Comparison of ENCODE assay signal across 14 mouse cellular contexts in the genomic region with DNA sequence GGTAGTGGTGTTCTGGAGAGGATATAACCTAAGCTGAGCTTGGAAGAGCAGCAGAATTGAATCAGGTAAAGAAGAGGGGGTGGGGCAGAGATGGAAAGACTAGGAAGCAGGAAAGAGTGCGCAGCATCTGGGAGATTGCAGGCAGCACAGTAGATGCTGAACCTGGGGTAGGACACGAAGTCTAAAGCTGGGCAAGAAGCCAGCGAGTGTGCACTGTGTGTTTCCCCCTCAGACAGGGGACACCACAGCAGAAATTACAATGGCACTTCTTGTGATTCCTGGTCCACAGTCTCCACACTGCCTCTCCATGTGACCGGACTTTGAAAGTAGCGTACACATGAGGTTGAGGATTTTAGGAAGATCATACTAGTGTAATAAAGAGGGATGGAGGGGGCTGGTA.
DNase-seq lines count a peak whose midpoint lies in the region; ATAC-seq and TF ChIP-seq lines count a peak whose summit lies in the region.
"Had no signal": no experiment of that assay in that cellular context is flagged by ENCODE, and none has a peak within 500 bp of the region (broad histone marks: within the 10 kb centered on the region; RNA-seq: fewer than 3 reads in every experiment).

No protein-coding gene starts in this region.

- no peak overlapping the region for H3K9ac ChIP-seq in midbrain, embryonic 14.5 days (replicated peaks; ENCODE audit: low read length)
- H3K9ac ChIP-seq: liver, embryonic 15.5 days; stomach, embryonic 15.5 days had no signal

- H3K4me2 ChIP-seq in midbrain, embryonic 14.5 days (ENCODE audit: low read length): no peak overlapping the region
- H3K4me2 ChIP-seq: liver, embryonic 15.5 days; stomach, embryonic 15.5 days had no signal

- TF ChIP-seq CTCF in kidney, adult 2 months (conservative IDR thresholded peaks at IDR 0.05; ENCODE audit: insufficient read depth, insufficient read length, low read depth, low read length): no peak
- TF ChIP-seq CTCF in brain, embryonic 14.5 days (IDR thresholded peaks at IDR 0.05; ENCODE audit: borderline replicate concordance, extremely low read depth, insufficient read depth, insufficient read length): no peak

- H3K4me3 ChIP-seq in kidney, adult 2 months (ENCODE audit: insufficient read depth, low read depth, low read length): no peak overlapping the region
- H3K4me3 ChIP-seq in midbrain, embryonic 14.5 days (replicated peaks; ENCODE audit: low read depth, low read length): no peak overlapping the region
- H3K4me3 ChIP-seq: liver, embryonic 15.5 days; megakaryocyte, embryonic 14.5 days; stomach, embryonic 15.5 days had no signal

- no peak for TF ChIP-seq POLR2A in kidney, adult 2 months (IDR thresholded peaks at IDR 0.05; ENCODE audit: low read depth, low read length)
- no peak for TF ChIP-seq POLR2A in brain, embryonic 14.5 days (IDR thresholded peaks at IDR 0.05; ENCODE audit: borderline replicate concordance, extremely low read depth, insufficient read depth, insufficient read length, poor library complexity, severe bottlenecking)

- DNase-seq in adrenal gland, postnatal 14 days: peak; percentile 27
- DNase-seq in adrenal gland, postnatal 36 days: no peak
- DNase-seq in kidney, adult 2 months: no peak
- no peak for DNase-seq in kidney, postnatal 4 days
- DNase-seq in brain, embryonic 14.5 days (ENCODE audit: low read depth): peak; percentile 47
- peak; percentile 62 for DNase-seq in midbrain, embryonic 14.5 days
- DNase-seq in thymus, postnatal 10 days (ENCODE audit: low spot score in 2 of 2): no peak
- DNase-seq: cerebellum, adult 9-10 months; gastrocnemius, postnatal 25 days; thymus, postnatal 4 days had no signal

- H3K27me3 ChIP-seq in kidney, adult 2 months (replicated peaks; ENCODE audit: control insufficient read depth, insufficient read depth, low read length): no peaks in the 10 kb centered on the region
- H3K27me3 ChIP-seq in midbrain, embryonic 14.5 days (ENCODE audit: control insufficient read depth, insufficient read depth, low read length): no peaks in the 10 kb centered on the region
- H3K27me3 ChIP-seq: liver, embryonic 15.5 days; stomach, embryonic 15.5 days had no signal

- H3K4me1 ChIP-seq in kidney, adult 2 months (ENCODE audit: control insufficient read depth, insufficient read depth, low read length): no peaks in the 10 kb centered on the region; the same call in 1 of the 2 replicates
- H3K4me1 ChIP-seq in midbrain, embryonic 14.5 days (ENCODE audit: control insufficient read depth, insufficient read depth, low read length): peaks cover 14% of the 10 kb centered on the region; the same call in 1 of the 2 replicates
- H3K4me1 ChIP-seq: liver, embryonic 15.5 days had no signal

- H3K36me3 ChIP-seq in kidney, adult 2 months (ENCODE audit: control insufficient read depth, insufficient read depth, low read length): no peaks in the 10 kb centered on the region
- no peaks in the 10 kb centered on the region for H3K36me3 ChIP-seq in midbrain, embryonic 14.5 days (ENCODE audit: control insufficient read depth, insufficient read depth, low read length)
- H3K36me3 ChIP-seq: liver, embryonic 15.5 days; stomach, embryonic 15.5 days had no signal

- WGBS in kidney, adult 2 months: 67% methylated on average over 5 of the region's 5 CpGs
- 62% methylated on average over 5 of the region's 5 CpGs for WGBS in midbrain, embryonic 14.5 days

- H3K27ac ChIP-seq in kidney, adult 2 months (ENCODE audit: insufficient read depth, low read depth, low read length): peak overlapping the region; percentile 24; the same call in 1 of the 2 replicates
- peak overlapping the region; percentile 45; the same call in 1 of the 2 replicates for H3K27ac ChIP-seq in midbrain, embryonic 14.5 days (replicated peaks; ENCODE audit: low read depth, low read length)
- H3K27ac ChIP-seq: liver, embryonic 15.5 days; stomach, embryonic 15.5 days had no signal

- no peak for ATAC-seq in midbrain, embryonic 14.5 days (ENCODE audit: low FRiP score, low TSS enrichment)
- ATAC-seq in erythroid progenitor cell, adult 5-6 weeks (replicated peaks; ENCODE audit: low FRiP score, poor library complexity, severe bottlenecking): no peak

- no peaks in the 10 kb centered on the region for H3K9me3 ChIP-seq in midbrain, embryonic 14.5 days (ENCODE audit: control insufficient read depth, low read length)
- H3K9me3 ChIP-seq: liver, embryonic 15.5 days; stomach, embryonic 15.5 days had no signal

Comparison
In these comparisons a context has a peak if more than half of its experiments do, and no peak if none do; other contexts are left out.
1. DNase-seq: peak in adrenal gland, postnatal 14 days (single experiment), brain, embryonic 14.5 days (single experiment) and midbrain, embryonic 14.5 days (single experiment); none in adrenal gland, postnatal 36 days (0 of 2), kidney, adult 2 months (single experiment), kidney, postnatal 4 days (0 of 2) and thymus, postnatal 10 days (0 of 2).